Mouse (Mus musculus): ENCODE results near the gene Polr3b. TPM values are rescaled to one million over a fixed set of nuclear protein-coding genes. Genes with fewer than 3 reads are reported as not detected.

Polr3b gene
- 29.3 TPM for polyA plus RNA-seq (2015; fragmentation: Illumina TruSeq; extraction: RNeasy Lipid Tissue Mini Kit (QIAGEN cat#74804); ENCODE audit: insufficient read depth, low replicate concordance)

GRCm38 (mm10) chr10:84621826-84622790, at the start of gene Polr3b:
Gene Polr3b (plus strand): TSS chr10:84622292.

GRCm38 (mm10) chr10:84576395-84577070, 45.6 kb upstream of the Polr3b start, which contains the start of gene Tcp11l2:
Gene Tcp11l2 (plus strand): TSS chr10:84576626.

GRCm38 (mm10) chr10:84755786-84756203, 133.7 kb downstream of the Polr3b start, which contains the start of gene Rfx4:
Gene Rfx4 (plus strand): TSS chr10:84756062.

Other genes starting within 250 kb of the Polr3b start
- gene Nuak1, start 181.7 kb upstream of the Polr3b start, polyA plus RNA-seq (2015; fragmentation: Illumina TruSeq; extraction: RNeasy Lipid Tissue Mini Kit (QIAGEN cat#74804); ENCODE audit: insufficient read depth, low replicate concordance) = 6.3 TPM
- 17.3 TPM for gene Ckap4, start 88.2 kb upstream of the Polr3b start, polyA plus RNA-seq (2015; fragmentation: Illumina TruSeq; extraction: RNeasy Lipid Tissue Mini Kit (QIAGEN cat#74804); ENCODE audit: insufficient read depth, low replicate concordance)
- gene Tcp11l2, start 45.7 kb upstream of the Polr3b start, polyA plus RNA-seq (2015; fragmentation: Illumina TruSeq; extraction: RNeasy Lipid Tissue Mini Kit (QIAGEN cat#74804); ENCODE audit: insufficient read depth, low replicate concordance) = 121 TPM
- gene Rfx4, start 133.8 kb downstream of the Polr3b start, polyA plus RNA-seq (2015; fragmentation: Illumina TruSeq; extraction: RNeasy Lipid Tissue Mini Kit (QIAGEN cat#74804); ENCODE audit: insufficient read depth, low replicate concordance) = not detected

Data from spleen, adult 10 weeks (tissue).